Mouse (Mus musculus) G1E (cell line): ENCODE data around the gene Scmh1. TPM values are rescaled to one million over a fixed set of nuclear protein-coding genes. Genes with fewer than 3 reads are reported as not detected.

ENCODE experiments used
- ATAC-seq: 2 replicates; pipeline ENCODE4 v1.8.0; 2016; ENCODE audit warnings: mild to moderate bottlenecking; ENCODE audit not compliant: insufficient number of reproducible peaks, poor library complexity, low FRiP score, severe bottlenecking; ENCODE audit errors: extremely low read depth
- DNase-seq: peaks from one replicate; pipeline ENCODE4 v3.0.0; 2012; ENCODE audit warnings: low spot score
- H3K27me3 ChIP-seq: 2 replicates; pipeline ENCODE4 v1.6.1; 2012; ENCODE audit warnings: mild to moderate bottlenecking, low read length, inconsistent platforms; ENCODE audit not compliant: insufficient read depth
- H3K36me3 ChIP-seq: replicated peaks from 2 replicates; pipeline ENCODE3; 2012; ENCODE audit warnings: mild to moderate bottlenecking, inconsistent platforms
- H3K4me1 ChIP-seq: 2 replicates; pipeline ENCODE4 v1.6.1; 2012; ENCODE audit warnings: low read depth, low read length, inconsistent platforms, mixed read lengths; ENCODE audit not compliant: insufficient read depth
- H3K4me3 ChIP-seq: 2 replicates; pipeline ENCODE4 v1.5.1; 2012; ENCODE audit warnings: low read depth, mild to moderate bottlenecking, inconsistent platforms, low read length, moderate library complexity, mixed read lengths
- H3K9me3 ChIP-seq: replicated peaks from 2 replicates; pipeline ENCODE4 v1.6.1; 2012; ENCODE audit warnings: inconsistent platforms
- CTCF ChIP-seq: IDR thresholded peaks from 2 replicates; pipeline ENCODE4 v1.5.1; 2012; ENCODE audit warnings: low read depth, low read length, inconsistent platforms, mixed read lengths
- GATA1 ChIP-seq: IDR thresholded peaks from 2 replicates; pipeline ENCODE4 v1.6.1; 2012; ENCODE audit warnings: borderline replicate concordance, low read length, inconsistent platforms, mixed read lengths
- GATA2 ChIP-seq: IDR thresholded peaks from 2 replicates; pipeline ENCODE4 v1.6.1; 2012; ENCODE audit warnings: low read depth, low read length, inconsistent platforms, borderline replicate concordance
- POLR2AphosphoS5 ChIP-seq: IDR thresholded peaks from 2 replicates; pipeline ENCODE4 v1.6.1; 2012; ENCODE audit warnings: low read depth, low read length, inconsistent platforms; ENCODE audit not compliant: insufficient replicate concordance
- TAL1 ChIP-seq: conservative IDR thresholded peaks from 2 replicates; pipeline ENCODE4 v1.6.1; 2012; ENCODE audit warnings: low read depth, low read length, inconsistent platforms, mixed read lengths
- polyA plus RNA-seq: library from polyadenylated mRNA; stranded (reverse); fragments of >175 nt; gene quantifications from 2 replicates; pipeline ENCODE4 v1.2.3, GENCODE M21; 2012
- total RNA-seq, 2 experiments: library from RNA; stranded (forward) in 1 of 2; stranded (reverse) in 1 of 2; fragments of 200-1000 nt in 1 of 2; fragments of >200 nt in 1 of 2; fragmentation: Nextera tagmentation in 1 of 2; gene quantifications; 2 replicates each; pipeline ENCODE4 v1.2.3; 2014 to 2017

The Scmh1 gene
- total and polyA plus RNA-seq, 3 experiments, result 0.44 TPM; not detected in 2

DNA sequence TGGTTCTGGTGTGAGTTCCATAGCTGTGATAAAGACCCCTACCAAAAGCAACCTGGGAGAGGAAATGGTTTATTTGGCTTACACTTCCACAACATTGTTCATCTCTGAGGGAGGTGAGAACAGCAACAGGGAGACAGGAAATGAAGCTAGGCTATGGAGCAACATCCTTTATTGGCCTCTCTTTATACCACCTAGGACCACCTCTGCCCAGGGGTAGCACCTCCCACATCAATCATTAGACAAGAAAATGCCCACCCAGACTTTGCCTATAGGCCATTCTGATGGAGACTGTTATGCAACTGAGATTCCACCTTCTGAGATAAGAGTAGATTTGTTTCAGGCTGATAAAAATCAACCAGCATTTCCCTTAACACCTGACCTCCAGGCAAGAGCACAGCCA, 834 bp upstream of the Scmh1 start:
- Histone ChIP-seq H3K4me3 (no peak overlapping the region), H3K4me1 (no peaks in the 10 kb centered on the region), H3K27me3 (no peaks in the 10 kb centered on the region), H3K36me3 (no peaks in the 10 kb centered on the region), H3K9me3 (peaks cover 13% of the 10 kb centered on the region)
- ATAC-seq (no peak), DNase-seq (no peak)
- TF ChIP-seq GATA2, result no peak
- TF ChIP-seq GATA1, result no peak
- no peak for TF ChIP-seq CTCF
- TF ChIP-seq POLR2AphosphoS5, result no peak
- no peak for TF ChIP-seq TAL1

DNA sequence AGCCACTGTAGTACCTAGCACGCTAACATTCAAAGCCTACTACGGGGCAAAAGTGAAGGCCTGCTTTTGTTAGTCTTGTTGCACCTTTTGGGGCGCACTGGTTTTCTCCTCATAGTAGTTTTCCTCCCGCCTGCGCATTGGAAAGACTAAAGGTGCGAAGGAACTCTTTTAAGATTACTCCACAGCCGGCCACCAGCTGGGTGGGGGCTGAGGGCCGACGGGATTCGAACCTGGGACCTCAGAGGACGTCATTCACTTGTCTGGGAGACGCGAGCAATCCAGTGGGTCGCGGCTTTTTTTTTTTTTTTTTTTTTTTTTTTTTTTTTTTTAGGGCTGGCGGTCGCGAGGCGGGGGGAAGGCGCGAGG, 320 bp upstream of the Scmh1 start:
- Histone ChIP-seq H3K4me1 (no peaks in the 10 kb centered on the region), H3K27me3 (no peaks in the 10 kb centered on the region), H3K9me3 (peaks cover 13% of the 10 kb centered on the region), H3K36me3 (no peaks in the 10 kb centered on the region), H3K4me3 (no peak overlapping the region)
- DNase-seq (no peak), ATAC-seq (no peak)
- no peak for TF ChIP-seq CTCF
- TF ChIP-seq GATA2, result no peak
- TF ChIP-seq TAL1, result no peak
- no peak for TF ChIP-seq POLR2AphosphoS5
- no peak for TF ChIP-seq GATA1

- Histone ChIP-seq H3K9me3 (peaks cover 13% of the 10 kb centered on the region), H3K4me3 (no peak overlapping the region), H3K36me3 (no peaks in the 10 kb centered on the region), H3K4me1 (no peaks in the 10 kb centered on the region), H3K27me3 (no peaks in the 10 kb centered on the region)
- no peak for DNase-seq
- ATAC-seq, result no peak
- no peak for TF ChIP-seq GATA2
Measured at GRCm38 (mm10) chr4:120405806-120406638, 941 bp downstream of the Scmh1 start.

DNA sequence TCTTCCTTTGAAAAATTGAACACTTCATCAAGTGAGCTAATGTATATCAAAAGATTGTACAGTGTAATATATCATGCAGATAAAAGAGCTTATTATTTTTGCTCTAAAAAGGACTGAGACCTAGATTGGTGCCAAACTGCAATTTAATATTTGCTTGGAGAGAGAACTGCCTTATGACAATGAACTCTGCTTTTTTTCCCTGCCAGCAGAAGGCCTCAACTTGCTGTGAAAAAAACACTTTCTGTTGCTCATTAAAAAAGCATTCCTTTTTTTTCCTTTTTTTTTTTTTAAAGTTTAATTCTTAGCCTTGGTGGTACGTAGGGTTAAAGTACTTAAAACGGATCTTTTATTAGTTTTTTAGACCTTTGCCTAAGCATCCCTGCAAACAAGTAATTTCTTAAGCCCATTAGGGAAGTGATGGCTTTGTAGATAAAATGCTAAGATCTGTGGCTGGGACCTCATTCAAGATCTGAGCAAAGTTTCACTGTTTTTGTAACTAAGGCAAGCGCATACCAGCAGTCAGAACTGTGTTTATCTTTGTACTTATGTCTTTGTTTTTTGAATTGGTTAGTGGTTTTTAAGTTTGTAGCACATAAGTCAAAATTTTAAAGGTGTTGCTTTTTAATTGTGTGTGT, 1.7 kb downstream of the Scmh1 start:
- DNase-seq (no peak), ATAC-seq (no peak)
- H3K36me3 ChIP-seq, result no peaks in the 10 kb centered on the region
- TF ChIP-seq CTCF, result no peak
- TF ChIP-seq TAL1, result no peak
- TF ChIP-seq GATA1, result no peak
- TF ChIP-seq POLR2AphosphoS5, result no peak
- TF ChIP-seq GATA2, result no peak
- no peaks in the 10 kb centered on the region for H3K27me3 ChIP-seq
- no peaks in the 10 kb centered on the region for H3K4me1 ChIP-seq
- no peak overlapping the region for H3K4me3 ChIP-seq
- H3K9me3 ChIP-seq, result peaks cover 13% of the 10 kb centered on the region

- no peaks in the 10 kb centered on the region for H3K9me3 ChIP-seq
- no peak for DNase-seq
Measured at GRCm38 (mm10) chr4:120418053-120418452, 13.0 kb downstream of the Scmh1 start.

GRCm38 (mm10) chr4:120420193-120420592, 15.1 kb downstream of the Scmh1 start:
- H3K4me1 ChIP-seq, result no peaks in the 10 kb centered on the region
- H3K4me3 ChIP-seq, result no peak overlapping the region
- ATAC-seq (no peak), DNase-seq (no peak)
- no peaks in the 10 kb centered on the region for H3K9me3 ChIP-seq
- H3K27me3 ChIP-seq, result no peaks in the 10 kb centered on the region
- TF ChIP-seq GATA2 (no peak), TAL1 (no peak), CTCF (no peak), GATA1 (no peak), POLR2AphosphoS5 (no peak)
- H3K36me3 ChIP-seq, result no peaks in the 10 kb centered on the region

More at GRCm38 (mm10) chr4:120418053-120418452, 13.0 kb downstream of the Scmh1 start:
- no peak for ATAC-seq
- Histone ChIP-seq H3K27me3 (no peaks in the 10 kb centered on the region), H3K4me1 (no peaks in the 10 kb centered on the region), H3K4me3 (no peak overlapping the region), H3K36me3 (no peaks in the 10 kb centered on the region)
- TF ChIP-seq GATA1, result no peak
- no peak for TF ChIP-seq TAL1
- no peak for TF ChIP-seq GATA2
- TF ChIP-seq POLR2AphosphoS5, result no peak
- TF ChIP-seq CTCF, result no peak

DNA sequence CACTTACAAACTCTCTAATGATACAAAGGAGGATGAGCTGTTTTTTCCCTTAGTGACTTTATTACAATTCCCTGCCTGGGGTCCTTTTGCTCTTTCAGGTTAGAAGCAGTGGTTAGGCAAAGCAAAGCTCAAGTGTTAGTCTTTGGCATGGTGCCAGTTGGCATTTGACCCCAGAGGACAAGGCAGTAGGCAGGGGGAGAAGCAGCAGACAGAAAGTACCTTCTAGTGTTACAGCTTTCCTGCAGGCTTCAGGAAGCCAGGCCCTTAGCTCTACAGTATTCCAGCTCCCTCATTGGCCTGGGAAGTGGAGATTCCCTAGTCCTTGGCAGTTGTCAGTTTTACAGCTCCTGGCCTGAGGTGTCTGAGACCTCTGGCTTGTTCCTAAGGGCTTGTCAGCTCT, 15.6 kb downstream of the Scmh1 start:
- Histone ChIP-seq H3K36me3 (no peaks in the 10 kb centered on the region), H3K27me3 (no peaks in the 10 kb centered on the region), H3K4me3 (no peak overlapping the region), H3K4me1 (no peaks in the 10 kb centered on the region), H3K9me3 (no peaks in the 10 kb centered on the region)
- no peak for DNase-seq
- ATAC-seq, result no peak
- TF ChIP-seq CTCF (no peak), GATA2 (no peak), TAL1 (no peak), GATA1 (no peak), POLR2AphosphoS5 (no peak)
